22 mouse cellular contexts compared by ENCODE assay signal in genomic region chr13:8770616-8771015, GRCm38 (mm10).
A peak's percentile ranks its signal among the peaks of the same experiment; 100 is the strongest.
DNase-seq lines count a peak whose midpoint lies in the region; ATAC-seq and TF ChIP-seq lines count a peak whose summit lies in the region.
"Had no signal": no experiment of that assay in that cellular context is flagged by ENCODE, and none has a peak within 500 bp of the region (broad histone marks: within the 10 kb centered on the region; RNA-seq: fewer than 3 reads in every experiment).

No protein-coding gene starts in this region.

- H3K79me2 ChIP-seq in myocyte (ENCODE audit: control insufficient read depth, insufficient read depth), result no peaks in the 10 kb centered on the region

- no peaks in the 10 kb centered on the region for H3K4me1 ChIP-seq in kidney, postnatal 0 days (replicated peaks; ENCODE audit: insufficient read depth, low read length)
- peaks cover 6% of the 10 kb centered on the region for H3K4me1 ChIP-seq in midbrain, embryonic 11.5 days (ENCODE audit: control insufficient read depth, insufficient read depth, low read length)
- no peaks in the 10 kb centered on the region for H3K4me1 ChIP-seq in midbrain, postnatal 0 days (ENCODE audit: insufficient read depth, low read length)
- H3K4me1 ChIP-seq in forebrain, embryonic 15.5 days, result no peaks in the 10 kb centered on the region

- WGBS in kidney, postnatal 0 days, result 29% methylated on average over 4 of the region's 4 CpGs
- WGBS in midbrain, embryonic 11.5 days, result 88% methylated on average over 4 of the region's 4 CpGs
- WGBS in midbrain, postnatal 0 days, result 88% methylated on average over 4 of the region's 4 CpGs
- 83% methylated on average over 4 of the region's 4 CpGs for WGBS in forebrain, embryonic 15.5 days

- peak overlapping the region; percentile 51 for H3ac ChIP-seq in myocyte (ENCODE audit: control insufficient read depth, insufficient read length)

- H3K4me3 ChIP-seq in kidney, postnatal 0 days (replicated peaks; ENCODE audit: low read depth, low read length), result no peak overlapping the region
- H3K4me3 ChIP-seq in midbrain, embryonic 11.5 days (ENCODE audit: low read depth, low read length), result no peak overlapping the region
- H3K4me3 ChIP-seq in midbrain, postnatal 0 days (ENCODE audit: low read depth, low read length), result no peak overlapping the region
- no peak overlapping the region for H3K4me3 ChIP-seq in myocyte
- H3K4me3 ChIP-seq in forebrain, embryonic 15.5 days, result no peak overlapping the region

- no peak overlapping the region for H3K4me2 ChIP-seq in kidney, postnatal 0 days (ENCODE audit: low read length)
- H3K4me2 ChIP-seq in midbrain, embryonic 11.5 days, result no peak overlapping the region
- no peak overlapping the region for H3K4me2 ChIP-seq in midbrain, postnatal 0 days (ENCODE audit: low read depth, low read length, poor library complexity, severe bottlenecking)
- H3K4me2 ChIP-seq in myocyte (ENCODE audit: low read depth), result no peak overlapping the region
- no peak overlapping the region for H3K4me2 ChIP-seq in forebrain, embryonic 15.5 days (replicated peaks)

- H3K9ac ChIP-seq in kidney, postnatal 0 days (ENCODE audit: low read depth, low read length), result no peak overlapping the region
- H3K9ac ChIP-seq in midbrain, embryonic 11.5 days (ENCODE audit: low read length), result no peak overlapping the region
- H3K9ac ChIP-seq in midbrain, postnatal 0 days (replicated peaks; ENCODE audit: low read length, poor library complexity, severe bottlenecking), result no peak overlapping the region
- no peak overlapping the region for H3K9ac ChIP-seq in forebrain, embryonic 15.5 days (replicated peaks)

- no peak for ATAC-seq in kidney, postnatal 0 days (replicated peaks; ENCODE audit: low FRiP score, low read depth)
- no peak for ATAC-seq in midbrain, embryonic 11.5 days (ENCODE audit: low FRiP score)
- ATAC-seq in midbrain, postnatal 0 days (ENCODE audit: low FRiP score), result no peak
- ATAC-seq in forebrain, embryonic 15.5 days (replicated peaks), result no peak
- ATAC-seq: activated CD4-positive, CD25-positive, alpha-beta regulatory T cell, adult 4 months; CD4-positive, CD25-positive, alpha-beta regulatory T cell, adult 4 months; Patski had no signal

- no peaks in the 10 kb centered on the region for H3K27me3 ChIP-seq in kidney, postnatal 0 days (ENCODE audit: insufficient read depth, low read length)
- no peaks in the 10 kb centered on the region for H3K27me3 ChIP-seq in midbrain, embryonic 11.5 days (ENCODE audit: control insufficient read depth, insufficient read depth, low read length)
- H3K27me3 ChIP-seq in midbrain, postnatal 0 days (ENCODE audit: insufficient read depth, low read length), result no peaks in the 10 kb centered on the region
- H3K27me3 ChIP-seq in myocyte (ENCODE audit: control insufficient read depth, insufficient read depth, insufficient read length), result no peaks in the 10 kb centered on the region
- H3K27me3 ChIP-seq in forebrain, embryonic 15.5 days, result no peaks in the 10 kb centered on the region
- H3K27me3 ChIP-seq: CH12.LX had no signal

- DNase-seq in embryo, embryonic 10.5 days (ENCODE audit: low spot score), result peak; percentile 15
- DNase-seq in embryo, embryonic 9.5 days (ENCODE audit: extremely low spot score), result no peak
- peak; percentile 50 for DNase-seq in kidney, postnatal 0 days (ENCODE audit: low spot score)
- no peak for DNase-seq in kidney, postnatal 10 days
- peak; percentile 76 for DNase-seq in midbrain, embryonic 11.5 days (ENCODE audit: low spot score, missing footprints)
- no peak for DNase-seq in midbrain, postnatal 0 days (ENCODE audit: low spot score)
- DNase-seq: adrenal gland, adult 2 months; adrenal gland, adult 8-10 months; adrenal gland, postnatal 10 days; adrenal gland, postnatal 14 days; adrenal gland, postnatal 25 days; adrenal gland, postnatal 36 days; B cell, adult 2 months; cerebellum, adult 11 months; cerebellum, adult 11-12 months had no signal

- TF ChIP-seq CTCF in kidney, postnatal 0 days (IDR thresholded peaks at IDR 0.05; ENCODE audit: low read depth), result no peak
- no peak for TF ChIP-seq CTCF in midbrain, postnatal 0 days (IDR thresholded peaks at IDR 0.05)

- no peak for TF ChIP-seq POLR2A in myocyte (IDR thresholded peaks at IDR 0.05; ENCODE audit: insufficient read length, low read depth)

- H3K9me3 ChIP-seq in kidney, postnatal 0 days (replicated peaks; ENCODE audit: low read length), result no peaks in the 10 kb centered on the region
- H3K9me3 ChIP-seq in midbrain, embryonic 11.5 days (ENCODE audit: control insufficient read depth, low read length), result no peaks in the 10 kb centered on the region; the same call in 1 of the 2 replicates
- no peaks in the 10 kb centered on the region for H3K9me3 ChIP-seq in midbrain, postnatal 0 days (ENCODE audit: low read length)
- H3K9me3 ChIP-seq in forebrain, embryonic 15.5 days, result no peaks in the 10 kb centered on the region
- H3K9me3 ChIP-seq: G1E had no signal

- H3K27ac ChIP-seq in kidney, postnatal 0 days, result no peak overlapping the region
- H3K27ac ChIP-seq in midbrain, embryonic 11.5 days (ENCODE audit: low read depth, low read length), result no peak overlapping the region
- H3K27ac ChIP-seq in midbrain, postnatal 0 days (ENCODE audit: low read depth, low read length), result no peak overlapping the region
- no peak overlapping the region for H3K27ac ChIP-seq in forebrain, embryonic 15.5 days (replicated peaks)

- H3K36me3 ChIP-seq in kidney, postnatal 0 days (ENCODE audit: insufficient read depth, low read length), result no peaks in the 10 kb centered on the region
- no peaks in the 10 kb centered on the region for H3K36me3 ChIP-seq in midbrain, embryonic 11.5 days (ENCODE audit: control insufficient read depth, insufficient read depth, low read length)
- no peaks in the 10 kb centered on the region for H3K36me3 ChIP-seq in midbrain, postnatal 0 days (ENCODE audit: insufficient read depth, low read length)
- H3K36me3 ChIP-seq in myocyte (ENCODE audit: control insufficient read depth, insufficient read depth), result no peaks in the 10 kb centered on the region
- no peaks in the 10 kb centered on the region for H3K36me3 ChIP-seq in forebrain, embryonic 15.5 days
- H3K36me3 ChIP-seq: G1E had no signal

TF ChIP-seq in myocyte, 11 proteins besides CTCF, POLR2A, EP300 and RAD21:
- TF ChIP-seq POLR2AphosphoS2 (IDR thresholded peaks at IDR 0.05; ENCODE audit: insufficient read length, low read depth) (no peak), TCF12 (IDR thresholded peaks at IDR 0.05; ENCODE audit: insufficient read depth, poor library complexity, severe bottlenecking) (no peak), MAX (IDR thresholded peaks at IDR 0.05; ENCODE audit: low read depth) (no peak), MYOG (IDR thresholded peaks at IDR 0.05; ENCODE audit: control insufficient read depth in 1 of 3, insufficient read depth in 1 of 3, insufficient read length in 2 of 3, low read depth in 2 of 3) (no peak), REST (IDR thresholded peaks at IDR 0.05; ENCODE audit: insufficient read depth, insufficient read length) (no peak), CEBPB (IDR thresholded peaks at IDR 0.05; ENCODE audit: insufficient read depth, poor library complexity, severe bottlenecking) (no peak), SRF (IDR thresholded peaks at IDR 0.05; ENCODE audit: control insufficient read depth, insufficient read length, low read depth) (no peak), MYOD1 (IDR thresholded peaks at IDR 0.05; ENCODE audit: control insufficient read depth in 1 of 3, insufficient read length in 2 of 3, low read depth in 2 of 3) (no peak), E2F4 (IDR thresholded peaks at IDR 0.05; ENCODE audit: insufficient read depth) (no peak), TCF3 (IDR thresholded peaks at IDR 0.05; ENCODE audit: insufficient read length, low read depth) (no peak), USF1 (IDR thresholded peaks at IDR 0.05; ENCODE audit: low read depth) (no peak)

Comparison
In these comparisons a context has a peak if more than half of its experiments do, and no peak if none do; other contexts are left out.
1. DNase-seq: peak in embryo, embryonic 10.5 days (single experiment), kidney, postnatal 0 days (single experiment) and midbrain, embryonic 11.5 days (single experiment); none in embryo, embryonic 9.5 days (single experiment), kidney, postnatal 10 days (single experiment) and midbrain, postnatal 0 days (single experiment).